Mouse (Mus musculus) heart, embryonic 11.5 days (tissue): ENCODE data around the gene Ptch1. TPM values are rescaled to one million over a fixed set of nuclear protein-coding genes. Genes with fewer than 3 reads are reported as not detected.

ENCODE experiments used
- ATAC-seq: fragments of 200-750 bp; cut with Nextera tagmentation; replicated peaks from 2 replicates; pipeline ENCODE4 v1.8.0; 2017; ENCODE audit warnings: moderate library complexity; ENCODE audit not compliant: insufficient number of reproducible peaks, low FRiP score, low TSS enrichment
- H3K27ac ChIP-seq: fragments of 300-500 bp; sonication (generic); 2 replicates; pipeline ENCODE4 v1.5.1; 2014; ENCODE audit warnings: mild to moderate bottlenecking, low read depth, low read length
- H3K27me3 ChIP-seq: fragments of 300-500 bp; sonication (generic); 2 replicates; pipeline ENCODE4 v1.6.1; 2014; ENCODE audit warnings: mild to moderate bottlenecking, low read length, mixed read lengths; ENCODE audit not compliant: control insufficient read depth, insufficient read depth
- H3K36me3 ChIP-seq: fragments of 300-500 bp; sonication (generic); 2 replicates; pipeline ENCODE4 v1.6.1; 2014; ENCODE audit warnings: mild to moderate bottlenecking, low read length, moderate library complexity, mixed read lengths; ENCODE audit not compliant: control insufficient read depth, insufficient read depth
- H3K4me1 ChIP-seq: fragments of 300-500 bp; sonication (generic); 2 replicates; pipeline ENCODE4 v1.6.1; 2014; ENCODE audit warnings: low read length; ENCODE audit not compliant: control insufficient read depth, insufficient read depth
- H3K4me2 ChIP-seq: fragments of 300-500 bp; sonication (generic); 2 replicates; pipeline ENCODE4 v1.6.1; 2014; ENCODE audit warnings: mild to moderate bottlenecking, moderate library complexity
- H3K4me3 ChIP-seq: fragments of 300-500 bp; sonication (generic); 2 replicates; pipeline ENCODE4 v1.5.1; 2014; ENCODE audit warnings: low read depth, low read length
- H3K9ac ChIP-seq: fragments of 300-500 bp; sonication (generic); 2 replicates; pipeline ENCODE4 v1.6.1; 2014; ENCODE audit warnings: mild to moderate bottlenecking, low read depth, low read length, moderate library complexity
- H3K9me3 ChIP-seq: fragments of 300-500 bp; sonication (generic); replicated peaks from 2 replicates; pipeline ENCODE4 v1.6.1; 2016; ENCODE audit warnings: low read length; ENCODE audit not compliant: control insufficient read depth
- WGBS: fragments of 180-500 bp; shearing (Covaris S2); extraction: QIAGEN DNeasy Blood & Tissue Kit; methylation state at CpG from one replicate; pipeline ENCODE4 v1.1.7; 2014; ENCODE audit not compliant: insufficient replicate concordance; 5-methylcytosine and 5-hydroxymethylcytosine counted together
- polyA plus RNA-seq: library from polyadenylated mRNA; unstranded; fragments of >200 nt; fragmentation: Nextera tagmentation; extraction: Ambion mirVana; gene quantifications from 2 replicates; pipeline ENCODE4 v1.2.1, GENCODE M21; 2014

Ptch1 gene
- polyA plus RNA-seq, 1 experiment from 2014 or later, result 11.8 TPM

DNA sequence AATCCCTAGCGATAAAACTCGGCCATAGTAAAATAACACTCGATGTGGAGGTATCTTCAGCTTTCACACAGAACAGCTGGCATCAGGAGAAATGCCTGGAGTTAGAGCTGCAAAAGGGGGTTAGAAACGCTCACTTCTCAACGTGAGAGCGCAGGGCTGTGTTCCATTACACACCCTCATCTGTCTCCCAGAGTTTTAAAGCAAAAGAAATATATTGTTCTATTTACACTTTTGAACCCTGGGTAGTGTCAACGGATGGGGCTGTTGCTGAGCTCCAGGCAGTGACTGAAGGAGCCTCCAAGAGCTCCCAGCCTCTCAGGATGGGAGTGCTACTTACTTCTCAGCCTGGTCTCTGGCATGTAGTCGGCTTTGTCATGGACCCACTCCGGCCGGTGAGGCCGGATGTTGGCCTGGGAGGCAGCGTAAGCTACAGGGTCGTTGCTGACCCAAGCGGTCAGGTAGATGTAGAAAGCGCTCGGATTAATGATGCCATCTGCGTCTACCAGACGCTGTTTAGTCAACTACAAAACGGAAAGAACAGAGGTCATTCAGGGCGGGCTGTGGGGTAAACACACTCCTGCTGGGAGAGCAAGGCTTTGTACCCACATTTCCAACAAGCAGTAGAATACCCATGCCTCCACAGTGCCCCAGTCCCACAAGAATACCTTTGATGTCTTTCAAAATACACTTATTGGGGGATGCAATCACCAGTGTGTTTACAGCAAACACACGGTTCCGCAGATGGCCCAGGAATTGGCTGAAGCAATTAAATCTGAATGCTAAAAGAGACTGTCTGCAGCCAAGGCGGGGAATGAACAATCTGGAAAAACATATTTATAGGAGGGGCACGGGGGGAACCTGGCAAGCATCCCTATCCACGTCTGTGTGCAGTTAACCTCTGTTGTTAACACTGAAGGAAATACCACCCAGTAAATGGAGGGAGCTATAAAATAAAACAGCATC is 48.5 kb downstream of the Ptch1 start:
- Histone ChIP-seq H3K9me3 (no peaks in the 10 kb centered on the region), H3K4me2 (no peak overlapping the region), H3K27ac (no peak overlapping the region), H3K27me3 (no peaks in the 10 kb centered on the region), H3K9ac (no peak overlapping the region), H3K4me1 (peaks cover 12% of the 10 kb centered on the region), H3K4me3 (no peak overlapping the region), H3K36me3 (peaks cover 20% of the 10 kb centered on the region)
- no peak for ATAC-seq
- WGBS, result 76% methylated on average over 25 of the region's 25 CpGs

DNA sequence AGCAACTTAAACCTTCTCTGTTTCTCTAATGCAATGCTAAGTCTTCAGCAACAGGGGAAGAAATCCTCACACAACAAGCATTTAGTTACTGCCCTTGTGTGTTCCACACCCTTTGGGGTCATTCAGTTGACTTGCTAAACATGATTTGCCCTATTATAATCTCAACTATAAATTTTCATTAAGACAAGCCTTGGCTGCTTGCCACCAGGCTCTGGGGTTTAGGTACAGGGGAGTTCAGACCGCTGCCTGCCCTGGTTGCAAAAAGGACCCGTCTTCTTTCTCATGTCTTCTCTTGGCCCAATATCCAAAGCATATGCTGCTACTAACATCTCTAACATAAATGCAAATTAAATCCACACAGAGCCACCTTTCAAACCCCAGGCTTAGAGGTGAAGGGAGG is 49.3 kb downstream of the Ptch1 start:
- Histone ChIP-seq H3K4me3 (no peak overlapping the region), H3K4me2 (no peak overlapping the region), H3K36me3 (peaks cover 28% of the 10 kb centered on the region), H3K27me3 (no peaks in the 10 kb centered on the region), H3K27ac (no peak overlapping the region), H3K4me1 (peaks cover 10% of the 10 kb centered on the region), H3K9me3 (no peaks in the 10 kb centered on the region), H3K9ac (no peak overlapping the region)
- 83% methylated on average over 2 of the region's 2 CpGs for WGBS
- no peak for ATAC-seq

DNA sequence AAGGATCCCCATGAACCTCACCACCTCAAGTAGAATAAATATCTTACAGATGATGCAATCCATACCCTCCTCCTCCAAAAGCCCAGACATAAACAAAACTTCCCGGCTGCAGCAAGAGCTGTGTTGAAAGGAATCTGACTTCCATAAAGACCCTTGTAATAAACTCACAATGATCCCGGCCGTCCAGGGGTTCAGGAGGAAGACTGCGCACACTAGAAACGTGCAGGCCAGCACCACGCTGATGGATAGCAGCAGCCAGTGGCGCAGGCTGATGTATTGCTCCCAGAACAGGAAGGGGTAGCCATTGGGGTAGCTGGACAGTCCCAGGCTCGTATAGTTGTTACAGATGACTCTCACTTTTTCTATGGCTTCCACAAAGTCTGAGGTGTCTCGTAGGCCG is 50.6 kb downstream of the Ptch1 start:
- Histone ChIP-seq H3K4me3 (no peak overlapping the region), H3K9me3 (no peaks in the 10 kb centered on the region), H3K27me3 (no peaks in the 10 kb centered on the region), H3K9ac (no peak overlapping the region), H3K4me1 (no peaks in the 10 kb centered on the region), H3K27ac (no peak overlapping the region), H3K4me2 (no peak overlapping the region), H3K36me3 (peaks cover 39% of the 10 kb centered on the region)
- no peak for ATAC-seq
- 64% methylated on average over 10 of the region's 10 CpGs for WGBS

DNA sequence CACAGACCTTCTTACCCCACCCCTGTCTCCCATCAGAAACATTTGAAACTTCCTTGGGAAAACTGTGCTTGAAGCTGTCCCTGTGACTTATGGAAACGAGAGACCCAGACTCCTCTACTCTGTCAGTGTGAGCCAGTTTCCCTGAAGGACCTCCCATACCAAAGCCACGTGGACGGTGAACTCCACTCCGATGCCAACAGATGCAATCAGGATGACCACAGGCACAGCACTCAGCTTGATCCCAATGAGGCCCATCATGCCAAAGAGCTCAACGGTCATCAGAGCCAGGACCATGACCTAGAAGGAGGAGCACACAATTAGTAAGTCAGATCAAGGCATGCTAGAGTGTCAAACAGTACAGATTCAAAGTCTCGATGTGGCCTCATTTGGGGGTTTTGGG is 53.3 kb downstream of the Ptch1 start:
- Histone ChIP-seq H3K27me3 (no peaks in the 10 kb centered on the region), H3K9ac (no peak overlapping the region), H3K4me2 (no peak overlapping the region), H3K27ac (no peak overlapping the region), H3K36me3 (peaks cover 50% of the 10 kb centered on the region), H3K9me3 (no peaks in the 10 kb centered on the region), H3K4me1 (no peaks in the 10 kb centered on the region), H3K4me3 (no peak overlapping the region)
- ATAC-seq, result no peak
- 87% methylated on average over 6 of the region's 6 CpGs for WGBS

DNA sequence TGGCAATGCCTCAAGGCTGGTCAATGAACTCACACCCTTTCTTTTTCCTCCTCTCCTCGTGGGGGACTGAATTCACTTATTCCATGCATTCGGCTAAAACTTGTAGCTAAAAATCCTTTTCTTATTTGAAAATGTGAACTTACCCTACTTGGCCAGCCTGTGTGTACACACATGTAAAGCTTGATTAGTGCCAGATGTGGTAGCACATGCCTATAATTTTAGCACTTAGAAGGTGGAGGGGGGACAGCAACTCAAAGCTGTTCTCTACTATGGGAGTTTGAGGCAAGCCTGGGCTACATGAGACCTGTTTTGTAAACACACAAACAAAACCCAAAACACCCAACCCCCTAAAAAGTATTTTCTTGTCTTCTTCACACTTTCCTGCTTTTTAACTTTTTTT is 56.9 kb downstream of the Ptch1 start:
- H3K9ac ChIP-seq, result no peak overlapping the region
- ATAC-seq, result no peak
- WGBS, result 90% methylated on average over 2 of the region's 2 CpGs
- no peaks in the 10 kb centered on the region for H3K9me3 ChIP-seq
- no peak overlapping the region for H3K27ac ChIP-seq
- H3K4me2 ChIP-seq, result no peak overlapping the region
- peaks cover 66% of the 10 kb centered on the region for H3K36me3 ChIP-seq
- H3K27me3 ChIP-seq, result no peaks in the 10 kb centered on the region
- H3K4me3 ChIP-seq, result no peak overlapping the region
- H3K4me1 ChIP-seq, result peaks cover 10% of the 10 kb centered on the region

DNA sequence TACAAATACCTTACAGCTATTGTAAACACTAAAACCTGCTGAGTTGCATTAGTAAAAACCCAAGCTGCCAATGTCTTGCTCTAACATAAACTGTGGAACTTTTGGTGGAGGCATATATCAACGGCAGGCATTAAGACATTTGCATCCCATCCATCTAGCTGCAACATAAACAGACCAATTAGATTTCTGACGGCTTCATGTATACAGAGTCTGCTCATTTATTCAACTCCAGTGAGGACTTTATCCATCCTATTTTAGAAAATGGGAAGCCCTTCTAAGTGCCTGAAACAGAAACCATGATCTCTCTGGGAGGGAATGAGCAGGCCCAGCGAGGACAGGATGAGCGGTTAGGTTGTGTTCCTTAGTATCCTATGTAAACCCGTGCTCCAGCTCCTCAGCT is 57.9 kb downstream of the Ptch1 start:
- no peak for ATAC-seq
- Histone ChIP-seq H3K4me2 (no peak overlapping the region), H3K9ac (no peak overlapping the region), H3K4me3 (no peak overlapping the region), H3K4me1 (peaks cover 10% of the 10 kb centered on the region), H3K36me3 (peaks cover 68% of the 10 kb centered on the region), H3K27ac (no peak overlapping the region), H3K9me3 (no peaks in the 10 kb centered on the region), H3K27me3 (no peaks in the 10 kb centered on the region)
- WGBS, result 81% methylated on average over 5 of the region's 5 CpGs

DNA sequence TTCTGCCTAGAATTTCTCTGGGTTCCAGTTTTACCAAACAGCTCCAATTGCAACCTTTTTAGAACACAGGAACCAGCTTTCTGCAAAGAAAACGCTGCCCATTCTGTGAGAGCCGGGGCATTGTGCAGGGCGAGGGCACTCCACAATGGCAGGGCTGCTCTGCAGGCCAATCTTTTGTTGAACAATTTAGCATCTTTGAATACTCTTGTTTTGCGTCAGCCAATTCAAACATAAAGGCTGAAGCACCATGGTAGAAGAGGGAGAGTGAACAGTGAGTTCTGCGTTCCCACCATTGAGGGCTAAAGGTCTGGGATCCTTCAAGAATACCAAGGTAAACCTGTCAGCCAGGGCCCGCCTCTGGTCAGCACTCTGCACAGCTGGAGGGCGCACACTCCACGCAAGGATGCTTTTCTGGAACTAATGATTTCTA is 58.5 kb downstream of the Ptch1 start:
- Histone ChIP-seq H3K27ac (no peak overlapping the region), H3K4me1 (peaks cover 10% of the 10 kb centered on the region), H3K4me2 (no peak overlapping the region), H3K36me3 (peaks cover 65% of the 10 kb centered on the region), H3K9ac (no peak overlapping the region), H3K4me3 (no peak overlapping the region), H3K27me3 (no peaks in the 10 kb centered on the region), H3K9me3 (no peaks in the 10 kb centered on the region)
- 70% methylated on average over 8 of the region's 8 CpGs for WGBS
- no peak for ATAC-seq

DNA sequence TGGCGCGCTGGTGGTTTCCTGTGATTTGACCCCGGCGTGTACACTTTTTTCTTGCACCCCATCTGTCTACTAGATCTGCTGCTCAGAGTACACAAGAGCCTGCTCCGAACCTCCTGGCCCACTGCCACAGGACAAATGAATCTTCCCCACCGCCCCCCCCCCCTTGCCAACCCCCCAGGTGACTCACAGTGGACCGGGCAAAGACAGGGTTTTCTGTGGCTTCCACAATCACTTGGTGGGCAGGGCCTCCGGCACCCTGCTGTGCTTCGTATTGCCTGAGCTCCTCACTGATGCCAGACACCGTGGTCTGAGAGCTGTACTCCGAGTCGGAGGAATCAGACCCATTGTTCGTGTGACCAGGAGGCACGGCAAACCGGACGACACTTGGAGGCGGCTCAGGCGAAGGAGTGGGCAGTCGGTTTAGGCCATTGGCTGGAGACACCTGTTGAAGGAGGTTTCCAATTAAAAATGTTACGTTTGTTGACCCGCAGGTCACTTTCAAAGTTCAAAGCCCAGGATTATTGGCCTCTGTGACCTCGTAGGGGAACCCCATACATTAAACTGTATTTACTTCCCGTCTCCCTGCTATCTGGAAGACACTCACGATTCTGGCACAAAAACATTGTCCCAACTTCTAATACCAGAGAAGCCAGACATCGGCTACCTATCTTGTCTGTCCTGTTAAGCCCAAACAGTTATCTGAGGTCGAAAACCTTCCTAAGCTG is 59.9 kb downstream of the Ptch1 start:
- H3K4me2 ChIP-seq, result no peak overlapping the region
- H3K27ac ChIP-seq, result no peak overlapping the region
- no peaks in the 10 kb centered on the region for H3K27me3 ChIP-seq
- peaks cover 61% of the 10 kb centered on the region for H3K36me3 ChIP-seq
- 87% methylated on average over 26 of the region's 26 CpGs for WGBS
- peaks cover 10% of the 10 kb centered on the region for H3K4me1 ChIP-seq
- no peaks in the 10 kb centered on the region for H3K9me3 ChIP-seq
- no peak for ATAC-seq
- no peak overlapping the region for H3K9ac ChIP-seq
- no peak overlapping the region for H3K4me3 ChIP-seq
